Mouse (Mus musculus): ENCODE measurements at regions not wholly inside any gene's neighbourhood (a gene's known extent, or its start where the extent isn't known, plus 50 kb on each side); places are given as distances from the start of the nearest gene placed in this dataset.

GRCm38 (mm10) chr5:111941831-111942230 lies 208.1 kb downstream of the Gm26897 start:
- DNase-seq, result no peak
- intact Hi-C loops (cut with DNase I), result no loop called here

- no peak for DNase-seq
- intact Hi-C loops (cut with DNase I), result no loop called here
Measured at GRCm38 (mm10) chr5:111942792-111943191, 209.1 kb downstream of the Gm26897 start.

- no peak for DNase-seq
- intact Hi-C loops (cut with DNase I), result no loop called here
Measured at GRCm38 (mm10) chr5:111943337-111944162, 209.8 kb downstream of the Gm26897 start.

GRCm38 (mm10) chr5:111944273-111944971 lies 210.7 kb downstream of the Gm26897 start:
- intact Hi-C loops (cut with DNase I), result no loop called here
- DNase-seq, result peak in 1 of 2 experiments; percentile 7

GRCm38 (mm10) chr5:111944972-111945285 lies 211.2 kb downstream of the Gm26897 start:
- DNase-seq, result no peak
- intact Hi-C loops (cut with DNase I), result no loop called here

- no peak for DNase-seq
- intact Hi-C loops (cut with DNase I), result no loop called here
Measured at GRCm38 (mm10) chr5:111946281-111946680, 212.6 kb downstream of the Gm26897 start.

GRCm38 (mm10) chr5:111957698-111958097 lies 224.0 kb downstream of the Gm26897 start:
- intact Hi-C loops (cut with DNase I), result no loop called here
- DNase-seq, result no peak

- DNase-seq, result peak; percentile 40 to 49
- intact Hi-C loops (cut with DNase I), result no loop called here
Measured at GRCm38 (mm10) chr5:111958226-111958625, 224.5 kb downstream of the Gm26897 start.

- no peak for DNase-seq
- intact Hi-C loops (cut with DNase I), result no loop called here
Measured at GRCm38 (mm10) chr5:111965311-111965710, 231.6 kb downstream of the Gm26897 start.

GRCm38 (mm10) chr5:111968121-111968520 lies 234.4 kb downstream of the Gm26897 start:
- DNase-seq, result no peak
- intact Hi-C loops (cut with DNase I), result no loop called here

GRCm38 (mm10) chr5:111968701-111969100 lies 235.0 kb downstream of the Gm26897 start:
- no peak for DNase-seq
- intact Hi-C loops (cut with DNase I), result no loop called here

- intact Hi-C loops (cut with DNase I), result no loop called here
Measured at GRCm38 (mm10) chr5:111971193-111971592, 237.5 kb downstream of the Gm26897 start.

GRCm38 (mm10) chr5:111971952-111972351 lies 238.2 kb downstream of the Gm26897 start:
- DNase-seq, result peak; percentile 22 to 25
- intact Hi-C loops (cut with DNase I), result no loop called here

More at GRCm38 (mm10) chr5:111971193-111971592, 237.5 kb downstream of the Gm26897 start:
- peak; percentile 8 to 10 for DNase-seq

GRCm38 (mm10) chr5:111975686-111976085 lies 242.0 kb downstream of the Gm26897 start:
- intact Hi-C loops (cut with DNase I), result no loop called here
- no peak for DNase-seq

- intact Hi-C loops (cut with DNase I), result no loop called here
- no peak for DNase-seq
Measured at GRCm38 (mm10) chr5:111979601-111980000, 245.9 kb downstream of the Gm26897 start.

GRCm38 (mm10) chr5:111982106-111982505 lies 248.4 kb downstream of the Gm26897 start:
- DNase-seq, result no peak
- intact Hi-C loops (cut with DNase I), result no loop called here

- intact Hi-C loops (cut with DNase I), result no loop called here
- no peak for DNase-seq
Measured at GRCm38 (mm10) chr5:111985997-111986396, 252.3 kb downstream of the Gm26897 start.

GRCm38 (mm10) chr5:111987036-111987435 lies 253.3 kb downstream of the Gm26897 start:
- peak; percentile 23 to 35 for DNase-seq
- intact Hi-C loops (cut with DNase I), result no loop called here

GRCm38 (mm10) chr5:111991805-111992204 lies 258.1 kb downstream of the Gm26897 start:
- DNase-seq, result no peak
- intact Hi-C loops (cut with DNase I), result no loop called here

- intact Hi-C loops (cut with DNase I), result no loop called here
Measured at GRCm38 (mm10) chr5:111993221-111993620, 259.1 kb downstream of the Cryba4 start.

GRCm38 (mm10) chr5:111993930-111994329 lies 258.4 kb downstream of the Cryba4 start:
- intact Hi-C loops (cut with DNase I), result no loop called here

More at GRCm38 (mm10) chr5:111993221-111993620, 259.1 kb downstream of the Cryba4 start:
- no peak for DNase-seq

GRCm38 (mm10) chr5:111996806-111997205 lies 255.5 kb downstream of the Cryba4 start:
- DNase-seq, result no peak
- intact Hi-C loops (cut with DNase I), result no loop called here

More at GRCm38 (mm10) chr5:111993930-111994329, 258.4 kb downstream of the Cryba4 start:
- DNase-seq, result no peak

All from heart, postnatal 10 days (tissue).